Mouse (Mus musculus) right cerebral cortex, adult 2 months (tissue): ENCODE data around the gene Adamts3.

Experiments used
- DNase-seq, 2 experiments: peaks; one replicate each; pipeline ENCODE4 v3.0.0; 2021 to 2022; ENCODE audit warnings: low spot score in 2 of 2

Adamts3 gene

GRCm38 (mm10) chr5:89883051-89883907 lies at the start of gene Adamts3:
TSS of gene Adamts3 (minus strand) at chr5:89883334.
- peak; percentile 43 to 49 for DNase-seq

GRCm38 (mm10) chr5:89931511-89931910 lies 48.4 kb upstream of the Adamts3 start:
- DNase-seq, result no peak

GRCm38 (mm10) chr5:89912359-89912758 lies 29.2 kb upstream of the Adamts3 start:
- no peak for DNase-seq

- DNase-seq, result no peak
Observed at GRCm38 (mm10) chr5:89911950-89912349, 28.8 kb upstream of the Adamts3 start.

GRCm38 (mm10) chr5:89911508-89911907 lies 28.4 kb upstream of the Adamts3 start:
- DNase-seq, result no peak

GRCm38 (mm10) chr5:89906884-89907431 lies 23.8 kb upstream of the Adamts3 start:
- DNase-seq, result no peak

GRCm38 (mm10) chr5:89901026-89901425 lies 17.9 kb upstream of the Adamts3 start:
- DNase-seq, result no peak

GRCm38 (mm10) chr5:89897495-89897894 lies 14.4 kb upstream of the Adamts3 start:
- peak; percentile 26 to 37 for DNase-seq

- no peak for DNase-seq
Observed at GRCm38 (mm10) chr5:89895520-89895919, 12.4 kb upstream of the Adamts3 start.

GRCm38 (mm10) chr5:89884991-89885390 lies 1.9 kb upstream of the Adamts3 start:
- DNase-seq, result no peak

- no peak for DNase-seq
Observed at GRCm38 (mm10) chr5:89883908-89884204, 722 bp upstream of the Adamts3 start.

GRCm38 (mm10) chr5:89882091-89882734 lies 921 bp downstream of the Adamts3 start:
- DNase-seq, result peak; percentile 39 to 52

- DNase-seq, result no peak
Observed at GRCm38 (mm10) chr5:89881425-89881824, 1.7 kb downstream of the Adamts3 start.

GRCm38 (mm10) chr5:89878866-89879392 lies 4.2 kb downstream of the Adamts3 start:
- no peak for DNase-seq

GRCm38 (mm10) chr5:89872661-89873060 lies 10.5 kb downstream of the Adamts3 start:
- DNase-seq, result no peak

GRCm38 (mm10) chr5:89859603-89860002 lies 23.5 kb downstream of the Adamts3 start:
- DNase-seq, result no peak

- no peak for DNase-seq
Observed at GRCm38 (mm10) chr5:89858837-89859236, 24.3 kb downstream of the Adamts3 start.

GRCm38 (mm10) chr5:89846551-89846950 lies 36.6 kb downstream of the Adamts3 start:
- DNase-seq, result peak; percentile 57 to 70

- peak in 1 of 2 experiments; percentile 27 for DNase-seq
Observed at GRCm38 (mm10) chr5:89844354-89844753, 38.8 kb downstream of the Adamts3 start.

- no peak for DNase-seq
Observed at GRCm38 (mm10) chr5:89843478-89843877, 39.7 kb downstream of the Adamts3 start.

GRCm38 (mm10) chr5:89839627-89840026 lies 43.5 kb downstream of the Adamts3 start:
- DNase-seq, result peak; percentile 43 to 51

GRCm38 (mm10) chr5:89821175-89821574 lies 62.0 kb downstream of the Adamts3 start:
- no peak for DNase-seq

- DNase-seq, result peak; percentile 37 to 51
Observed at GRCm38 (mm10) chr5:89819531-89819930, 63.6 kb downstream of the Adamts3 start.
